Mouse (Mus musculus) heart, embryonic 12.5 days (tissue): Measurements from ENCODE around the gene Fam184a. TPM values are rescaled to one million over a fixed set of nuclear protein-coding genes. Genes with fewer than 3 reads are reported as not detected.

Experiments used
- ATAC-seq: fragments of 200-750 bp; cut with Nextera tagmentation; 2 replicates; pipeline ENCODE4 v1.8.0; 2017; ENCODE audit warnings: moderate TSS enrichment, moderate library complexity; ENCODE audit not compliant: insufficient number of reproducible peaks, low FRiP score
- H3K27ac ChIP-seq: fragments of 300-500 bp; sonication (generic); 2 replicates; pipeline ENCODE4 v1.5.1; 2016; ENCODE audit warnings: mild to moderate bottlenecking, moderate library complexity; ENCODE audit not compliant: poor library complexity, severe bottlenecking
- H3K27me3 ChIP-seq: fragments of 300-500 bp; sonication (generic); replicated peaks from 2 replicates; pipeline ENCODE4 v1.6.1; 2016; ENCODE audit warnings: mild to moderate bottlenecking, moderate library complexity
- H3K36me3 ChIP-seq: fragments of 300-500 bp; sonication (generic); 2 replicates; pipeline ENCODE4 v1.6.1; 2016; ENCODE audit warnings: mild to moderate bottlenecking, moderate library complexity
- H3K4me1 ChIP-seq: fragments of 300-500 bp; sonication (generic); replicated peaks from 2 replicates; pipeline ENCODE4 v1.6.1; 2016; ENCODE audit warnings: mild to moderate bottlenecking
- H3K4me2 ChIP-seq: fragments of 300-500 bp; sonication (generic); 2 replicates; pipeline ENCODE4 v1.6.1; 2016; ENCODE audit warnings: mild to moderate bottlenecking, moderate library complexity
- H3K4me3 ChIP-seq: fragments of 300-500 bp; sonication (generic); 2 replicates; pipeline ENCODE4 v1.5.1; 2016; ENCODE audit warnings: mild to moderate bottlenecking
- H3K9ac ChIP-seq: fragments of 300-500 bp; sonication (generic); 2 replicates; pipeline ENCODE4 v1.6.1; 2016; ENCODE audit warnings: mild to moderate bottlenecking, moderate library complexity
- H3K9me3 ChIP-seq: fragments of 300-500 bp; sonication (generic); replicated peaks from 2 replicates; pipeline ENCODE4 v1.6.1; 2016; ENCODE audit warnings: mild to moderate bottlenecking, moderate library complexity
- WGBS: fragments of 180-500 bp; shearing (Covaris S2); methylation state at CpG from one replicate; pipeline ENCODE4 v1.1.7; 2016; 5-methylcytosine and 5-hydroxymethylcytosine counted together
- polyA plus RNA-seq: library from polyadenylated mRNA; unstranded; fragments of >200 nt; fragmentation: Nextera tagmentation; extraction: Ambion mirVana; gene quantifications from 2 replicates; pipeline ENCODE4 v1.2.1, GENCODE M21; 2016

Fam184a gene
- polyA plus RNA-seq, 1 experiment from 2014 or later, result 4.3 TPM

- WGBS, result under 1% methylated on average over 52 of the region's 52 CpGs
- peak within 1 kb of the TSS; percentile 99 for H3K4me3 ChIP-seq
- H3K4me2 ChIP-seq, result peak within 1 kb of the TSS; percentile 74
- H3K4me1 ChIP-seq, result peaks cover 16% of the 10 kb centered on the region
- no peaks in the 10 kb centered on the region for H3K27me3 ChIP-seq
- peak within 1 kb of the TSS; percentile 99 for H3K27ac ChIP-seq
- ATAC-seq, result peak; percentile 96
- peaks cover 10% of the 10 kb centered on the region; the same call in 1 of the 2 replicates for H3K36me3 ChIP-seq
- H3K9me3 ChIP-seq, result no peaks in the 10 kb centered on the region
- H3K9ac ChIP-seq, result peak within 1 kb of the TSS; percentile 100
Observed at GRCm38 (mm10) chr10:53596677-53597120, 154.2 kb downstream of the Fam184a start, which contains the start of gene Asf1a. Gene Asf1a, plus strand, starts transcription at chr10:53596757.

- 8% methylated on average over 23 of the region's 27 CpGs for WGBS
- peak; percentile 6; the same call in 1 of the 2 replicates for ATAC-seq
- H3K4me1 ChIP-seq, result peaks cover 16% of the 10 kb centered on the region
- peaks cover 7% of the 10 kb centered on the region; the same call in 1 of the 2 replicates for H3K36me3 ChIP-seq
- H3K4me2 ChIP-seq, result peak overlapping the region; percentile 74
- H3K9ac ChIP-seq, result peak overlapping the region; percentile 72
- H3K27me3 ChIP-seq, result no peaks in the 10 kb centered on the region
- H3K27ac ChIP-seq, result peak overlapping the region; percentile 99
- H3K9me3 ChIP-seq, result no peaks in the 10 kb centered on the region
- H3K4me3 ChIP-seq, result peak overlapping the region; percentile 99
Observed at GRCm38 (mm10) chr10:53595744-53596676, 154.9 kb downstream of the Fam184a start.

GRCm38 (mm10) chr10:53585777-53586176, 165.1 kb downstream of the Fam184a start:
- Histone ChIP-seq H3K36me3 (no peaks in the 10 kb centered on the region), H3K4me2 (no peak overlapping the region), H3K27me3 (no peaks in the 10 kb centered on the region), H3K9ac (no peak overlapping the region), H3K9me3 (no peaks in the 10 kb centered on the region), H3K4me1 (peaks cover 6% of the 10 kb centered on the region), H3K4me3 (no peak overlapping the region), H3K27ac (no peak overlapping the region)
- ATAC-seq, result no peak
- WGBS, result 80% methylated on average over 3 of the region's 3 CpGs

Other genes with a start within 250 kb of the Fam184a start
- 80.7 and 80.8 TPM in 2 replicates for gene Asf1a, start 154.4 kb downstream of the Fam184a start, polyA plus RNA-seq
- 11.6 and 14.1 TPM in 2 replicates for gene Mcm9, start 120.7 kb downstream of the Fam184a start, polyA plus RNA-seq